Mouse (Mus musculus): ENCODE measurements at regions not wholly inside any gene's neighbourhood (a gene's known extent, or its start where the extent isn't known, plus 50 kb on each side); places are given as distances from the start of the nearest gene placed in this dataset.

GRCm38 (mm10) chr13:69303316-69303715 lies 230.2 kb upstream of the Nsun2 start:
- no peak for TF ChIP-seq POLR2A (IDR thresholded peaks at IDR 0.05; ENCODE audit: borderline replicate concordance, extremely low read depth, insufficient read depth, insufficient read length, poor library complexity, severe bottlenecking)
- TF ChIP-seq CTCF (IDR thresholded peaks at IDR 0.05; ENCODE audit: borderline replicate concordance, extremely low read depth, insufficient read depth, insufficient read length) = no peak

GRCm38 (mm10) chr13:69330412-69331000 lies 203.0 kb upstream of the Nsun2 start:
- no peak for DNase-seq (ENCODE audit: low read depth)
- TF ChIP-seq CTCF (IDR thresholded peaks at IDR 0.05; ENCODE audit: borderline replicate concordance, extremely low read depth, insufficient read depth, insufficient read length) (no peak), POLR2A (IDR thresholded peaks at IDR 0.05; ENCODE audit: borderline replicate concordance, extremely low read depth, insufficient read depth, insufficient read length, poor library complexity, severe bottlenecking) (no peak)

More at GRCm38 (mm10) chr13:69303316-69303715, 230.2 kb upstream of the Nsun2 start:
- DNase-seq (ENCODE audit: low read depth) = no peak

GRCm38 (mm10) chr13:69331537-69332435 lies 201.8 kb upstream of the Nsun2 start:
- peak; percentile 39 for DNase-seq (ENCODE audit: low read depth)

GRCm38 (mm10) chr13:69343806-69344205 lies 189.7 kb upstream of the Nsun2 start:
- no peak for TF ChIP-seq CTCF (IDR thresholded peaks at IDR 0.05; ENCODE audit: borderline replicate concordance, extremely low read depth, insufficient read depth, insufficient read length)
- no peak for TF ChIP-seq POLR2A (IDR thresholded peaks at IDR 0.05; ENCODE audit: borderline replicate concordance, extremely low read depth, insufficient read depth, insufficient read length, poor library complexity, severe bottlenecking)
- DNase-seq (ENCODE audit: low read depth) = no peak

More at GRCm38 (mm10) chr13:69331537-69332435, 201.8 kb upstream of the Nsun2 start:
- TF ChIP-seq CTCF (IDR thresholded peaks at IDR 0.05; ENCODE audit: borderline replicate concordance, extremely low read depth, insufficient read depth, insufficient read length) (no peak), POLR2A (IDR thresholded peaks at IDR 0.05; ENCODE audit: borderline replicate concordance, extremely low read depth, insufficient read depth, insufficient read length, poor library complexity, severe bottlenecking) (no peak)

GRCm38 (mm10) chr13:69357435-69357834 lies 176.1 kb upstream of the Nsun2 start:
- TF ChIP-seq CTCF (IDR thresholded peaks at IDR 0.05; ENCODE audit: borderline replicate concordance, extremely low read depth, insufficient read depth, insufficient read length) (no peak), POLR2A (IDR thresholded peaks at IDR 0.05; ENCODE audit: borderline replicate concordance, extremely low read depth, insufficient read depth, insufficient read length, poor library complexity, severe bottlenecking) (no peak)
- no peak for DNase-seq (ENCODE audit: low read depth)

GRCm38 (mm10) chr13:69365880-69366490 lies 167.6 kb upstream of the Nsun2 start:
- TF ChIP-seq CTCF (IDR thresholded peaks at IDR 0.05; ENCODE audit: borderline replicate concordance, extremely low read depth, insufficient read depth, insufficient read length) = no peak
- TF ChIP-seq POLR2A (IDR thresholded peaks at IDR 0.05; ENCODE audit: borderline replicate concordance, extremely low read depth, insufficient read depth, insufficient read length, poor library complexity, severe bottlenecking) = no peak
- DNase-seq (ENCODE audit: low read depth) = no peak

GRCm38 (mm10) chr13:69373101-69373815 lies 160.3 kb upstream of the Nsun2 start:
- DNase-seq (ENCODE audit: low read depth) = peak; percentile 15
- TF ChIP-seq CTCF (IDR thresholded peaks at IDR 0.05; ENCODE audit: borderline replicate concordance, extremely low read depth, insufficient read depth, insufficient read length) (no peak), POLR2A (IDR thresholded peaks at IDR 0.05; ENCODE audit: borderline replicate concordance, extremely low read depth, insufficient read depth, insufficient read length, poor library complexity, severe bottlenecking) (no peak)

- TF ChIP-seq POLR2A (IDR thresholded peaks at IDR 0.05; ENCODE audit: borderline replicate concordance, extremely low read depth, insufficient read depth, insufficient read length, poor library complexity, severe bottlenecking) (no peak), CTCF (IDR thresholded peaks at IDR 0.05; ENCODE audit: borderline replicate concordance, extremely low read depth, insufficient read depth, insufficient read length) (no peak)
- DNase-seq (ENCODE audit: low read depth) = no peak
Observed at GRCm38 (mm10) chr13:69373816-69374142, 159.8 kb upstream of the Nsun2 start.

- TF ChIP-seq POLR2A (IDR thresholded peaks at IDR 0.05; ENCODE audit: borderline replicate concordance, extremely low read depth, insufficient read depth, insufficient read length, poor library complexity, severe bottlenecking) (no peak), CTCF (IDR thresholded peaks at IDR 0.05; ENCODE audit: borderline replicate concordance, extremely low read depth, insufficient read depth, insufficient read length) (no peak)
- DNase-seq (ENCODE audit: low read depth) = no peak
Observed at GRCm38 (mm10) chr13:69380403-69380802, 153.1 kb upstream of the Nsun2 start.

GRCm38 (mm10) chr13:69384767-69385166 lies 148.8 kb upstream of the Nsun2 start:
- no peak for DNase-seq (ENCODE audit: low read depth)
- TF ChIP-seq CTCF (IDR thresholded peaks at IDR 0.05; ENCODE audit: borderline replicate concordance, extremely low read depth, insufficient read depth, insufficient read length) (peak; percentile 22; the same call in 1 of the 2 replicates), POLR2A (IDR thresholded peaks at IDR 0.05; ENCODE audit: borderline replicate concordance, extremely low read depth, insufficient read depth, insufficient read length, poor library complexity, severe bottlenecking) (no peak)

Data from brain, embryonic 14.5 days (tissue).